Mouse (Mus musculus) liver, adult 2 months (tissue): ENCODE data around the gene Map4k2. TPM values are rescaled to one million over a fixed set of nuclear protein-coding genes. Genes with fewer than 3 reads are reported as not detected.
A peak's percentile ranks its signal among the peaks of the same experiment; 100 is the strongest.

ENCODE experiments used
- DNase-seq: peaks from one replicate; pipeline ENCODE4 v3.0.0-alpha.2; 2011; ENCODE audit warnings: low read depth, low spot score; ENCODE audit errors: extremely low read depth
- H3K27ac ChIP-seq: fragments of 200-500 bp; replicated peaks from 2 replicates; pipeline ENCODE4 v1.5.1; 2012; ENCODE audit warnings: low read depth, mild to moderate bottlenecking, control low read depth, inconsistent platforms, low read length; ENCODE audit not compliant: insufficient read depth
- H3K27me3 ChIP-seq: fragments of 200-500 bp; 2 replicates; pipeline ENCODE4 v1.6.1; 2012; ENCODE audit warnings: mild to moderate bottlenecking, moderate library complexity, low read length, inconsistent platforms; ENCODE audit not compliant: control insufficient read depth, insufficient read depth
- H3K36me3 ChIP-seq: fragments of 200-500 bp; 2 replicates; pipeline ENCODE4 v1.6.1; 2012; ENCODE audit warnings: low read length, inconsistent platforms; ENCODE audit not compliant: control insufficient read depth, insufficient read depth
- H3K4me1 ChIP-seq: fragments of 200-500 bp; 2 replicates; pipeline ENCODE4 v1.6.1; 2011; ENCODE audit warnings: low read length; ENCODE audit not compliant: control insufficient read depth, insufficient read depth
- H3K4me3 ChIP-seq: fragments of 200-500 bp; 2 replicates; pipeline ENCODE4 v1.5.1; 2011; ENCODE audit warnings: low read depth, mild to moderate bottlenecking, control low read depth, low read length, moderate library complexity; ENCODE audit not compliant: insufficient read depth
- H3K79me2 ChIP-seq: fragments of 200-500 bp; 2 replicates; pipeline ENCODE4 v1.6.1; 2012; ENCODE audit warnings: inconsistent platforms, mild to moderate bottlenecking, low read length, moderate library complexity; ENCODE audit not compliant: control insufficient read depth, insufficient read depth
- H3K9ac ChIP-seq: fragments of 200-500 bp; 2 replicates; pipeline ENCODE4 v1.6.1; 2012; ENCODE audit warnings: low read depth, mild to moderate bottlenecking, control low read depth, inconsistent platforms, low read length
- CTCF ChIP-seq: fragments of 200-500 bp; IDR thresholded peaks from 2 replicates; pipeline ENCODE4 v1.5.1; 2011; ENCODE audit warnings: low read depth, low read length, control low read depth
- POLR2A ChIP-seq: fragments of 200-500 bp; IDR thresholded peaks from 2 replicates; pipeline ENCODE4 v1.6.1; 2011; ENCODE audit warnings: low read length, control low read depth; ENCODE audit not compliant: insufficient read depth; ENCODE audit errors: extremely low read depth
- WGBS: fragments of 180-500 bp; shearing (Covaris S2); methylation state at CpG from one replicate; pipeline ENCODE4 v1.1.7; 2018; 5-methylcytosine and 5-hydroxymethylcytosine counted together
- polyA plus RNA-seq: library from polyadenylated mRNA; depleted of rRNA; stranded (reverse); fragments of >200 nt; gene quantifications from 2 replicates; pipeline ENCODE4 v1.2.3, GENCODE M21; 2012
- total RNA-seq: library from RNA; depleted of rRNA; stranded (reverse); fragments of >200 nt; gene quantifications from 2 replicates; pipeline ENCODE4 v1.2.3, GENCODE M21; 2014

Gene Map4k2
- total and polyA plus RNA-seq, 2 experiments = 12.8 to 39.1 TPM

GRCm38 (mm10) chr19:6299003-6299402 is 41.9 kb upstream of the Map4k2 start:
- Histone ChIP-seq H3K4me3 (no peak overlapping the region), H3K27me3 (no peaks in the 10 kb centered on the region), H3K79me2 (no peaks in the 10 kb centered on the region), H3K4me1 (peaks cover 1% of the 10 kb centered on the region; the same call in 1 of the 2 replicates), H3K9ac (no peak overlapping the region), H3K27ac (peak overlapping the region; percentile 42), H3K36me3 (peaks cover 3% of the 10 kb centered on the region; the same call in 1 of the 2 replicates)
- no peak for TF ChIP-seq CTCF
- TF ChIP-seq POLR2A = no peak
- 73% methylated on average over 4 of the region's 4 CpGs for WGBS
- DNase-seq = no peak

- Histone ChIP-seq H3K4me3 (no peak overlapping the region), H3K4me1 (peaks cover 4% of the 10 kb centered on the region; the same call in 1 of the 2 replicates), H3K27me3 (no peaks in the 10 kb centered on the region), H3K9ac (0 out of 2 replicates have a peak overlapping the region, but pooled peaks have one; percentile 36), H3K36me3 (peaks cover 3% of the 10 kb centered on the region; the same call in 1 of the 2 replicates), H3K27ac (peak overlapping the region; percentile 81), H3K79me2 (no peaks in the 10 kb centered on the region)
- DNase-seq = peak; percentile 33
- 72% methylated on average over 7 of the region's 7 CpGs for WGBS
- TF ChIP-seq CTCF (0 out of 2 replicates have a peak, but pooled peaks have one; percentile 2), POLR2A (no peak)
Measured at GRCm38 (mm10) chr19:6299450-6300267, 41.3 kb upstream of the Map4k2 start.

GRCm38 (mm10) chr19:6300402-6300841 is 40.5 kb upstream of the Map4k2 start:
- Histone ChIP-seq H3K9ac (no peak overlapping the region), H3K27ac (peak overlapping the region; percentile 81), H3K4me1 (peaks cover 4% of the 10 kb centered on the region; the same call in 1 of the 2 replicates), H3K36me3 (no peaks in the 10 kb centered on the region; the same call in 1 of the 2 replicates), H3K79me2 (no peaks in the 10 kb centered on the region), H3K27me3 (no peaks in the 10 kb centered on the region), H3K4me3 (no peak overlapping the region)
- WGBS = 72% methylated on average over 7 of the region's 7 CpGs
- DNase-seq = no peak
- TF ChIP-seq CTCF (no peak), POLR2A (no peak)

GRCm38 (mm10) chr19:6302114-6302513 is 38.8 kb upstream of the Map4k2 start:
- Histone ChIP-seq H3K79me2 (no peaks in the 10 kb centered on the region), H3K4me3 (no peak overlapping the region), H3K9ac (no peak overlapping the region), H3K36me3 (no peaks in the 10 kb centered on the region; the same call in 1 of the 2 replicates), H3K27ac (no peak overlapping the region), H3K27me3 (no peaks in the 10 kb centered on the region), H3K4me1 (peaks cover 12% of the 10 kb centered on the region)
- no peak for DNase-seq
- TF ChIP-seq POLR2A = no peak
- TF ChIP-seq CTCF = no peak
- WGBS = 95% methylated on average over 5 of the region's 5 CpGs

- TF ChIP-seq POLR2A (no peak), CTCF (no peak)
- Histone ChIP-seq H3K9ac (no peak overlapping the region), H3K79me2 (no peaks in the 10 kb centered on the region), H3K27ac (no peak overlapping the region), H3K27me3 (no peaks in the 10 kb centered on the region), H3K4me1 (peaks cover 15% of the 10 kb centered on the region), H3K4me3 (no peak overlapping the region), H3K36me3 (no peaks in the 10 kb centered on the region; the same call in 1 of the 2 replicates)
- DNase-seq = no peak
- WGBS = 68% methylated on average over 4 of the region's 4 CpGs
Measured at GRCm38 (mm10) chr19:6302522-6302921, 38.4 kb upstream of the Map4k2 start.

- Histone ChIP-seq H3K27me3 (no peaks in the 10 kb centered on the region), H3K36me3 (no peaks in the 10 kb centered on the region), H3K79me2 (no peaks in the 10 kb centered on the region), H3K9ac (no peak overlapping the region), H3K27ac (no peak overlapping the region), H3K4me3 (no peak overlapping the region), H3K4me1 (peaks cover 15% of the 10 kb centered on the region)
- TF ChIP-seq POLR2A (no peak), CTCF (no peak)
- WGBS = 92% methylated on average over 6 of the region's 6 CpGs
- no peak for DNase-seq
Measured at GRCm38 (mm10) chr19:6303831-6304230, 37.1 kb upstream of the Map4k2 start.
